Mouse (Mus musculus) gastrocnemius, adult 2 months (tissue): ENCODE results near the gene Capn11. TPM values are rescaled to one million over a fixed set of nuclear protein-coding genes. Genes with fewer than 3 reads are reported as not detected.

Source experiments
- DNase-seq: peaks from one replicate; pipeline ENCODE4 v3.0.0; 2022
- H3K27ac ChIP-seq: fragments of 200-600 bp; 2 replicates; pipeline ENCODE4 v1.8.1; 2022; ENCODE audit warnings: mild to moderate bottlenecking
- H3K4me3 ChIP-seq: fragments of 200-600 bp; 2 replicates; pipeline ENCODE4 v1.8.1; 2022; ENCODE audit warnings: mild to moderate bottlenecking, moderate library complexity
- CTCF ChIP-seq: fragments of 200-600 bp; IDR thresholded peaks from 2 replicates; pipeline ENCODE4 v1.8.1; 2022; ENCODE audit warnings: antibody characterized with exemption, mild to moderate bottlenecking, moderate library complexity
- intact Hi-C: fragments of 180-260 bp; cut with DNase I; formaldehyde crosslinking; loops from one replicate; pipeline ENCODE4 v1.15.1; 2025
- total RNA-seq, 2 experiments: library from RNA; stranded (reverse); gene quantifications; 2 replicates each; pipeline ENCODE4 v1.2.3; 2021

Gene Capn11
- total RNA-seq, 2 experiments from 2014 or later: 0.59 to 0.98 TPM

- peak overlapping the region; percentile 94; the same call in 1 of the 2 replicates for H3K27ac ChIP-seq
- H3K4me3 ChIP-seq: no peak overlapping the region
- no peak for DNase-seq
- no peak for TF ChIP-seq CTCF
- intact Hi-C loops: loop anchor here (10.0 kb wide), 2 partner anchors 445 to 565 kb away; partner anchors contain the start of genes Mad2l1bp and Vegfa
Measured at GRCm38 (mm10) chr17:45589844-45590243, 69.3 kb downstream of the Capn11 start.

DNA sequence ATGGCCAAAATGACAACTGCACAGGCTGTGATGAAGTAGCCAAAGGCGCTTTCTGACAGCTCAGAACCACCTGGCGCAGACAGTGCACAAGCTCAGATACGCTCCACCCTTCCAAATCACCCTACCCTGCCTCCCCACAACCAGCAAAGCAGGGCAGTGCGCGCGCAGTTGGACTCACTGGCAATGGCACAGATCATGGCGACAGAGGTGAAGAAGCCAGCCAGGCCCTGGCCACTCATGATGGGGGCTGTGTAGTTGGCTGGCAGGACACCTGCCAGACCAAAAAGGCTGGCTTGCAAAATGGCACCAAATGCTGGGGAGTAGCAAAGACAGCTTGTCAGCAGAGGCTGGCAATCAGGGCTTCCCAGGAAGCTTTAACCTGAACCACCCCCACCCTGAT is 69.9 kb downstream of the Capn11 start:
- no peak overlapping the region for H3K4me3 ChIP-seq
- H3K27ac ChIP-seq: no peak overlapping the region
- no peak for DNase-seq
- TF ChIP-seq CTCF: no peak
- intact Hi-C loops: loop anchor here (10.0 kb wide), 1 partner anchor 566 kb away; the partner anchor contains the start of gene Mad2l1bp

- no peak overlapping the region for H3K4me3 ChIP-seq
- intact Hi-C loops: loop anchor here (10.0 kb wide), 1 partner anchor 566 kb away; the partner anchor contains the start of gene Mad2l1bp
- DNase-seq: no peak
- H3K27ac ChIP-seq: no peak overlapping the region
- no peak for TF ChIP-seq CTCF
Measured at GRCm38 (mm10) chr17:45588370-45588769, 70.8 kb downstream of the Capn11 start.

DNA sequence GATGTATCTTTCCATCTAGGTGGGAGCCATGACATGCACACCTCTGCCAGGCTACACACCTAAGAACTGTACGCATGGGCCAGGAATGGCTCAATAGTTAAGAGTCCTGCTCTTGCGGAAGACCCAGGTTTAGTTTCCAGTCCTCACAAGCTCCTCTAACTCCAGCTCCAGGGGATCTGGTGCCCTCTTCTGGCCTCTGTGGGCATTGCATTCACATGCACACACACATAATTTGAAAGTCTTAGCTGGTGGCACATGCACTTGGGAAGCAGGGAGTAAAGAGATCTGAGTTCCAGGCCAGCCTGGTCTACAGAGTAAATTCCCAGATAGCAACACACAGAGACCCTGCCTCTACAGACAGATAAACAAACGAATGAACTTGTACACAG is 72.7 kb downstream of the Capn11 start:
- no peak for DNase-seq
- intact Hi-C loops: loop anchor here (10.0 kb wide), 1 partner anchor 568 kb away; the partner anchor contains the start of gene Mad2l1bp
- peak; percentile 47 for TF ChIP-seq CTCF
- Histone ChIP-seq H3K27ac (peak overlapping the region; percentile 95), H3K4me3 (no peak overlapping the region)

DNA sequence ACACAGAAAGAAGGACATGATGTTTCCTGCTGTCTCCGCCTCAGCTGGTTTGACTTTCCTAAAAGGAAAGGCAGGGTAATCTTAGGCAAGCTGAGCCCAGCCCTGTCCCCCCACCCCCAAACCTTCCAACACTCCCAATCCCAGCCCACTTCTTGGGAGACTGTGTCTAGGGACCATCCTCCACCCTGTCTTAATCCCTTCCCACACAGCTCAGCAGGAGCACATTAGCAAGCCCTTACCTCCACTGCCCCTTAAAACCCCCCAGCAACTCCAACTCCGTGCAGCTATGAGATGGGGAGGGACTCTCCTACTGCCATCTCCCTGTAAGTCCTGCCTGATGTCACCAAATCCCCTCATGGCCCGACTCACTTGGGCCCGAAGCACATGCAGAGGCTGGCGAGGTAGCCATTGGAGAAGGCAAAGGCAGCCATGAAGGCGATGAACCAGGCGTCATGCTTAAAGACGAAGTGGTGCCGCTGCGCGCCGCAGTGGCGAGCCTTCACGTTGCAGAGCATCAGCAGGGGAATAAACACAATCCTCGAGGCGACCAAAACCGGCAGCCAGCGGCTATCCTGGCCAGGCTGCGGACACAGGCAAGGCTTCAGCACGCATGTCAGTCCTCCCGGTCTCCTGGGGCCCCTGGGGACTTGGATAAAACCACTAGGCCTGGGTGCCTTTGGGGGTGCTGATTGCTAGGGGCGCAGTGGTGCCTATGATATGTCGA is 73.2 kb downstream of the Capn11 start:
- no peak for DNase-seq
- TF ChIP-seq CTCF: no peak
- intact Hi-C loops: loop anchor here (1.0 to 10.0 kb wide), 2 partner anchors 41 to 569 kb away; partner anchors contain the start of gene Mad2l1bp
- peak overlapping the region; percentile 95 for H3K27ac ChIP-seq
- H3K4me3 ChIP-seq: peak overlapping the region; percentile 54

DNA sequence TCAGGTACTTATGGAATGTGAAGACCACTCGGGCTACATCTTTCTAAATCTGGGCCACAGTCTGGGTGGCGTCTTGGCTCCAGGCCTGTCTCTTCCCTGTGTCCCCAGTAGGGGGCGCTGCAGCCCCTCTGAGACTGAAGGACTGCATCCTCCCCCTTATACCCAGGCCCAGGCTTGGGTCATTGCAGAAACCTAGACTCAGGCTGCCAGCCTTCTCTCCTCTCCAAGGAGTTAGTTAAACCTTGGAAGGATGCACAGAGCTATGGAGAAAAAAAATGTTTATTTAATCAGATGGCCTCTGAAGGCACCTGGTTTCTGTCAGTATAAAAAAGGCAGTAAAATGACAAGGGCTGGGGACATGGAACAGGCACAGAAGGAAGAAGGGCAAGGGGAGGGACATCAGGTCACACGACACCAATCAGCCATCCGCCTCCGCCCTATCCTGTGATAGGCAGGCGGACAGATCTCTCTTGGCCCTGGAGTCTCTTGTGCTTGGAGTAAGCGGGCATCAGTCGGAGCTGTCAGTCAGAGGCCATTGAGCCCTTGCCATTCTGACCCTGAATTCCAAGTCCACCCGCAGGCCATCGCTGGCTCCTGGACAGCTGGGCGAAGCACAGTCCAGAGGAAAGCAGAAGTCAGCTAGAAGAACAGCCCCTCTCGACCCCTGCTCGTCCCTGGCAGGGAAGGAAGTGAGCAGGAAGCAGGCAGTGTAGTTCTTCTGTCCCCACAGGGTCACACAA is 74.0 kb downstream of the Capn11 start:
- H3K4me3 ChIP-seq: peak overlapping the region; percentile 54

GRCm38 (mm10) chr17:45584096-45584896 is 74.8 kb downstream of the Capn11 start:
- peak overlapping the region; percentile 95 for H3K27ac ChIP-seq
- H3K4me3 ChIP-seq: peak overlapping the region; percentile 54
- intact Hi-C loops: loop anchor here (10.0 kb wide), 1 partner anchor 571 kb away; the partner anchor contains the start of gene Mad2l1bp
- DNase-seq: peak; percentile 94
- no peak for TF ChIP-seq CTCF

More for the DNA sequence above, 74.0 kb downstream of the Capn11 start:
- peak; percentile 89 for DNase-seq
- H3K27ac ChIP-seq: peak overlapping the region; percentile 95
- intact Hi-C loops: loop anchor here (1.0 to 10.0 kb wide), 2 partner anchors 42 to 570 kb away; partner anchors contain the start of gene Mad2l1bp
- TF ChIP-seq CTCF: no peak; the same call in 1 of the 2 replicates

GRCm38 (mm10) chr17:45582715-45583355 is 76.3 kb downstream of the Capn11 start:
- DNase-seq: peak; percentile 33
- intact Hi-C loops: loop anchor here (10.0 kb wide), 1 partner anchor 572 kb away; the partner anchor contains the start of gene Mad2l1bp
- Histone ChIP-seq H3K27ac (0 out of 2 replicates have a peak overlapping the region, but pooled peaks have one; percentile 95), H3K4me3 (no peak overlapping the region)
- peak; percentile 62 for TF ChIP-seq CTCF

GRCm38 (mm10) chr17:45582188-45582587 is 76.9 kb downstream of the Capn11 start:
- H3K27ac ChIP-seq: no peak overlapping the region
- H3K4me3 ChIP-seq: no peak overlapping the region
- intact Hi-C loops: loop anchor here (10.0 kb wide), 1 partner anchor 573 kb away; the partner anchor contains the start of gene Mad2l1bp
- no peak for TF ChIP-seq CTCF
- no peak for DNase-seq

DNA sequence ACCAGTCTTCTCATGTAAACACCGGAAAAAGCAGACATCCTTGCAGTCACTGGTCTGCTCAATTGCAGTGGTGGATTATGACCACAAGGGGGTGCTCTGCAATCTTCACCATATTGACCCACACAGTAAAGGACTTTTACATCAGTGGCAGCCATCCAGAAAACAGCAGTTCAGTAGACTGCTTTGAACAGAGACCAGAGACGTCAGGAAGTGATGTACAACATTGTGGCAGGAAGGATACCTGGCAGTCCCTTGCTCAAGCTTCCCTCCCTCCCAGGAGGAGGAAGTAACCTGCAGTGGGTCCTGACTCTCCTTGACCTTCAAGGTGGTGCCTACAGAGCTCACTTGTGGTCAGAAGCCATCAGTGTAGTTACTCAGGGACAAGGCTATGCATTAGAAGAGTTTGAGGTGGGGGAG is 77.5 kb downstream of the Capn11 start:
- intact Hi-C loops: loop anchor here (10.0 kb wide), 1 partner anchor 573 kb away; the partner anchor contains the start of gene Mad2l1bp
- TF ChIP-seq CTCF: peak; percentile 96
- peak; percentile 74 for DNase-seq
- Histone ChIP-seq H3K27ac (peak overlapping the region; percentile 72), H3K4me3 (peak overlapping the region; percentile 29)

DNA sequence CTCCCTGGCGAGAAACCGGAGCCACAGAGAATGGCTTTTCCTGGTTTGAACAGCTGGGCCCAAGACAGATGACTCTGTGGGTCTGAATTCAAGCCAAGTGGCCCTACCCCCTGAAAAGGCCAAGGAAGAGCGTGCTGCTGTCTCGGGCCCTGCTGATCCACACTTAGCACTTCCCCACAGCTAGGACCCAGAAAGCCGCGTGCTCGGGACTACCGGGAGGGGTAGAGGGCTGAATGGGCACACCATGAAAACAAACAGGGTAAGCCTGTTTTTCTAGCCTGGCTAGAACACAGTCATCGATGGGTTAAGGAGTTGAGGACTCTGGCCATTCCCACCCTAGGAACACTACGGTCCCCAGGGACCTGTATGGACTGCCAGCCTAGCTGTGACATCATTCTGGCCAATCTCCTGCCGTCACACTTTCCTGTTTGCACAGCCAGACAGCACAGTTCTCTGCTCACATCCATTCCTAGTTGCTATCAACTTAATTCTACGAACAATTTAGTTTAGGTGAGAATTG is 78.1 kb downstream of the Capn11 start:
- TF ChIP-seq CTCF: no peak
- H3K4me3 ChIP-seq: peak overlapping the region; percentile 29
- H3K27ac ChIP-seq: peak overlapping the region; percentile 72
- peak; percentile 67 for DNase-seq
- intact Hi-C loops: loop anchor here (10.0 kb wide), 1 partner anchor 574 kb away; the partner anchor contains the start of gene Mad2l1bp

Other genes with a start within 250 kb of the Capn11 start
- gene Cdc5l, start 225.6 kb downstream of the Capn11 start, total RNA-seq: 10 to 100 TPM; 39.5 to 41.3 TPM
- gene Spats1, start 183.9 kb downstream of the Capn11 start, total RNA-seq: not detected
- 10 to 100 TPM; 13.4 to 15.8 TPM for gene Aars2, start 152.5 kb downstream of the Capn11 start, total RNA-seq
- not detected for gene Tcte1, start 135.9 kb downstream of the Capn11 start, total RNA-seq
- gene Tmem151b, start 109.6 kb downstream of the Capn11 start, total RNA-seq: not detected
- under 1 TPM; 0.36 to 0.43 TPM for gene Nfkbie, start 103.6 kb downstream of the Capn11 start, total RNA-seq
- gene Slc35b2, start 95.5 kb downstream of the Capn11 start, total RNA-seq: 10 to 100 TPM; 16.0 to 17.3 TPM
- 1,000 to 10,000 TPM; 1,106 to 1,162 TPM for gene Hsp90ab1, start 86.1 kb downstream of the Capn11 start, total RNA-seq
- 10 to 100 TPM; 27.4 to 44.7 TPM for gene Slc29a1, start 59.7 kb downstream of the Capn11 start, total RNA-seq
- gene Mymx, start 57.2 kb downstream of the Capn11 start, total RNA-seq: under 1 TPM in 1 of 2 experiments, not detected in 1; 0.36 TPM
- 100 to 1,000 TPM in 1 of 2 experiments, 10 to 100 TPM in 1; 99.5 to 139 TPM for gene Mrpl14, start 27.0 kb upstream of the Capn11 start, total RNA-seq
- gene Tmem63b, start 27.6 kb upstream of the Capn11 start, total RNA-seq: 10 to 100 TPM; 66.5 to 81.6 TPM
- gene 1600014C23Rik, start 74.5 kb upstream of the Capn11 start, total RNA-seq: under 1 TPM in 1 of 2 experiments, not detected in 1; 0.50 TPM